Mouse (Mus musculus) left cerebral cortex, postnatal 4 days (tissue): ENCODE results near the gene Armc10. TPM values are rescaled to one million over a fixed set of nuclear protein-coding genes. Genes with fewer than 3 reads are reported as not detected.
"Not testable (repeated sequence)": the region's sequence is repeated elsewhere in the genome, so short reads cannot be mapped to it uniquely, and the experiment has no call there.

Source experiments
- DNase-seq: peaks from one replicate; pipeline ENCODE4 v3.0.0-alpha.2; 2022
- intact Hi-C: fragments of 180-260 bp; cut with DNase I; formaldehyde crosslinking; loops from one replicate; pipeline ENCODE4 v1.15.1; 2025
- total RNA-seq, 2 experiments: library from RNA; stranded (reverse); gene quantifications; 2 replicates each; pipeline ENCODE4 v1.2.3; 2021

The Armc10 gene
- total RNA-seq, 2 experiments from 2014 or later: 48.4 to 58.1 TPM

- intact Hi-C loops: no loop called here
- peak; percentile 99 for DNase-seq
Observed at GRCm38 (mm10) chr5:21701351-21702008, 55.9 kb downstream of the Armc10 start, which contains the start of gene Napepld. TSS of gene Napepld (minus strand) at chr5:21701396.

GRCm38 (mm10) chr5:21702009-21702364 is 56.4 kb downstream of the Armc10 start:
- DNase-seq: no peak
- intact Hi-C loops: no loop called here

GRCm38 (mm10) chr5:21702873-21703475 is 57.4 kb downstream of the Armc10 start:
- DNase-seq: no peak
- intact Hi-C loops: no loop called here

GRCm38 (mm10) chr5:21703708-21704107 is 58.1 kb downstream of the Armc10 start:
- no peak for DNase-seq
- intact Hi-C loops: no loop called here

- intact Hi-C loops: no loop called here
Observed at GRCm38 (mm10) chr5:21706546-21706945, 60.9 kb downstream of the Armc10 start.

GRCm38 (mm10) chr5:21708011-21708410 is 62.4 kb downstream of the Armc10 start:
- intact Hi-C loops, DNase-seq: not testable (repeated sequence)

More at GRCm38 (mm10) chr5:21706546-21706945, 60.9 kb downstream of the Armc10 start:
- DNase-seq: no peak

Other genes with a start within 250 kb of the Armc10 start
- gene Ccdc146, start 221.1 kb upstream of the Armc10 start, total RNA-seq: under 1 TPM; 0.50 to 0.95 TPM
- gene Fam185a, start 220.9 kb upstream of the Armc10 start, total RNA-seq: 10 to 100 TPM; 11.4 to 13.9 TPM
- 1 to 10 TPM; 2.0 to 2.2 TPM for gene Lrrc17, start 102.3 kb upstream of the Armc10 start, total RNA-seq
- under 1 TPM; 0.26 to 0.36 TPM for gene Fbxl13, start 179 bp upstream of the Armc10 start, total RNA-seq
- gene Napepld, start 55.6 kb downstream of the Armc10 start, total RNA-seq: 1 to 10 TPM; 2.3 to 2.8 TPM
- gene Pmpcb, start 91.3 kb downstream of the Armc10 start, total RNA-seq: 10 to 100 TPM; 66.9 to 73.3 TPM
- gene Dnajc2, start 139.4 kb downstream of the Armc10 start, total RNA-seq: 10 to 100 TPM; 45.8 to 51.6 TPM
- gene Psmc2, start 139.5 kb downstream of the Armc10 start, total RNA-seq: 100 to 1,000 TPM; 110 to 115 TPM
- under 1 TPM; 0.28 to 0.56 TPM for gene Slc26a5, start 219.8 kb downstream of the Armc10 start, total RNA-seq